Mouse (Mus musculus): ENCODE results near the gene Atp2b1. TPM values are rescaled to one million over a fixed set of nuclear protein-coding genes. Genes with fewer than 3 reads are reported as not detected.
A peak's percentile ranks its signal among the peaks of the same experiment; 100 is the strongest.

The Atp2b1 gene
- total RNA-seq, 2 experiments from 2014 or later, result 94.2 to 118 TPM

GRCm38 (mm10) chr10:98915398-98915931 is 1.3 kb downstream of the Atp2b1 start:
- ATAC-seq (ENCODE audit: poor library complexity, severe bottlenecking), result peak; percentile 4

DNA sequence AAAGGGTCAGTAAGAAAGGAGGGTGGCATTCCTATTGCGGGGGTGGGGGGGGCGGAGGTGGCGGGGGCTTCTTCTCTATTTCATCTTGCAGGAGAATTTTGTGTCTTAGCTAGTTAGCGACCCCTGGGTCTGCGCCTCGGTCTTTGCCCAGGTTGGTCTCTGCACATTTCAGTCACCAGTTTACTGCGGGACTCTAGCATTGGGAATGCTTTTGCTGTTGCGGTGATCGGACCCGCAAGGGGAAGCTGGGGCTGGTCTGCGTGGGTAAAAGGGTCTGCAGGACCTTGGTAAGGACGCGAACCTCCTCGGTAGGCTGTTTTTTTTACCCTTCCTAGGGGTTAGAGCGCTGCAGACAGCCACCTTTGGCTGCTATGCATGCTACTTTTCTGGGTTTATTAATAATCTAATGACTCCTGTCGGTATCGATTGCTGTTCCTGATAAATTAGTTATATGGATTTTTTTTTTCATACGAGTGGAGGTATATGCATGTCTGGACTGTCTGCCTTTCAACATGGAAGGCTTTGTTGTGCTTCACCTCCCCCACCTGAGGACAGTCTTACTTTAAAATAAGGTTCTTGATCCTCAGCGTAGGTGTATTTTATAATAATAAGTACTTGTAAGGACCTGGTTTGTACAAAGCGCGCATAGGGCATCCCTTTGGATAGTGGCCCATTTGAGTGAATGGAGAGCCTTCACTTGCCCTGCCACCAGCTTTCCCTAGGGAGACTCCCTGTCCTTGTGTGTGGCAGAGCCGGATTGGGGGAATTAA is 2.0 kb downstream of the Atp2b1 start:
- ATAC-seq (ENCODE audit: poor library complexity, severe bottlenecking), result no peak

GRCm38 (mm10) chr10:98916781-98917340 is 2.7 kb downstream of the Atp2b1 start:
- no peak for ATAC-seq (ENCODE audit: poor library complexity, severe bottlenecking)

- ATAC-seq (ENCODE audit: poor library complexity, severe bottlenecking), result no peak
Measured at GRCm38 (mm10) chr10:98925081-98925480, 10.9 kb downstream of the Atp2b1 start.

DNA sequence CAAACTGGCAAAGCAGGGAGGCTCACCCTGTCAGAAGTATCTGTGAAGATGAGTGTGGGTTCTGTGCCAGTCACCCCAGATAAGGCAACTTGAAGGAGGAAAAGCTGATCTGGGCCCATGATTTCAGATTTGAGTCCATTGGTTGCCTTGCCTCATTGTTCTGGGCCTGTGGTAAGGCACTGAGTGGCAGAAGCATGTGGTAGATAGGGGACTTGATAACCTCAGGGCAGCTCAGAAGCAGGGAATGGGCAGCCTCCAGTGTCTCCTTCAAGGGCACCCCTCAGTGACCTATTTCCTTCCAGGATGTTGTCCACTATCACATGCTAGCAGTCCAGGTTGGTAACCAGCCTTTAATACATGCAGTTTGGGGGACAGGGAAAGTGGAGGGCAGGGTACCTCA is 12.8 kb downstream of the Atp2b1 start:
- peak; percentile 36; the same call in 1 of the 2 replicates for ATAC-seq (ENCODE audit: poor library complexity, severe bottlenecking)

DNA sequence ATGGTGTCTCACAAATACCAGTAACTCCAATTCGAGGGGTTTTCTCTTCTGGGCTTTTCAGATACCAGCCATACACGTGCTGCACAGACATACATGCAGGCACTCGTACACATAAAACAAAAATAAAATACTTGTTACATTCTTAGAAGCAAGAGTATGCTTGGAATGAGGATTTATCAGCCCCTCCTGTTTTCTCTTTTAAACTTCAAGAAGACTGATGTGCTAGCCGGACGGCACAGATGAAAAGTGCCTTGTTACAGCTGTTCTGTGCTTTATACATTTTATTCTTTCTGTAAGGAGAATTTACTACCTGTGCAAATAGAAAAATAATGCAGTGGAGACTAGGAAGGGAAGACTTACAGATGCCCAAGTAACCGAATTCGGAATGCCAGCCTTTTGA is 15.2 kb downstream of the Atp2b1 start:
- ATAC-seq (ENCODE audit: poor library complexity, severe bottlenecking), result no peak

- ATAC-seq (ENCODE audit: poor library complexity, severe bottlenecking), result no peak
Measured at GRCm38 (mm10) chr10:98930143-98930542, 15.9 kb downstream of the Atp2b1 start.

GRCm38 (mm10) chr10:98940137-98940536 is 25.9 kb downstream of the Atp2b1 start:
- no peak for ATAC-seq (ENCODE audit: poor library complexity, severe bottlenecking)

GRCm38 (mm10) chr10:98940799-98941198 is 26.6 kb downstream of the Atp2b1 start:
- peak; percentile 51; the same call in 1 of the 2 replicates for ATAC-seq (ENCODE audit: poor library complexity, severe bottlenecking)

DNA sequence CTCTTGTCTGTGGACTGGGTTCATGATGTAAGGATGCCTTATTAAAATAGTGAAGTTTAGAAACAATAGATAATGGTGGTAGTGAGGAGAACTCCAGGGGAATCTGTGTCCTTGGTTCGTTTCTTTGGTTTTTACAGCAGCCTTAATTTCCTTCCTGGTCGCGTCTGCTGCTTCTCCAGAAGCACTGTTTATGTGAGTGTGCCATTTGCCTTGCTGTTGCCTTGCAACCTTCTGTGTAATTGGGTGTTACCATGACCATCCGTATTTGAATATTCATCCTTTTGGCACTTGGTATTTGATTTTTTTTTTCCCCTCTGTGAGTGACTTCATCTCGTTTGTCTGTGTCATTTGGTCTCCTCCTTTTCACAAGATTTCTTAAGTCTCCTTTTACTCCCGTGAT is 27.8 kb downstream of the Atp2b1 start:
- no peak for ATAC-seq (ENCODE audit: poor library complexity, severe bottlenecking)

GRCm38 (mm10) chr10:98942999-98943398 is 28.8 kb downstream of the Atp2b1 start:
- no peak for ATAC-seq (ENCODE audit: poor library complexity, severe bottlenecking)

DNA sequence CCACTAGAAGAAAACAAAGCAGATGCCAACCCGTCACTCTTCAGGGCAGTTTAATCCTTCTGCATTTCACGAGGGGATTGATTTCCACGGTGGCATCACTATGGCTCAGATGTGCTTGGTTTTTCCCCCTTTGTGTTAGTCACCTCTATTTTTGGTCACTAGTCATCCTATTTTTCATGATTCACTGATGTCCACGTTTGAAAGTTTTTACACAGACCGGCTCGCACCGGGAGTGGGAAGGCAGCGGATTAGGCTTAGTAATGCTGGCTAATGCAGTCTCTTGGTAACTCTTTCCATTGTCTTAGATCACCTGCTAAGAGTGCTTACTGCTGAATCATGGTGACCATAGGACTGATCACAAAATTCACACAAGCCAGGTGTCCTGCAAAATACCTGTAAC is 29.7 kb downstream of the Atp2b1 start:
- no peak for ATAC-seq (ENCODE audit: poor library complexity, severe bottlenecking)

DNA sequence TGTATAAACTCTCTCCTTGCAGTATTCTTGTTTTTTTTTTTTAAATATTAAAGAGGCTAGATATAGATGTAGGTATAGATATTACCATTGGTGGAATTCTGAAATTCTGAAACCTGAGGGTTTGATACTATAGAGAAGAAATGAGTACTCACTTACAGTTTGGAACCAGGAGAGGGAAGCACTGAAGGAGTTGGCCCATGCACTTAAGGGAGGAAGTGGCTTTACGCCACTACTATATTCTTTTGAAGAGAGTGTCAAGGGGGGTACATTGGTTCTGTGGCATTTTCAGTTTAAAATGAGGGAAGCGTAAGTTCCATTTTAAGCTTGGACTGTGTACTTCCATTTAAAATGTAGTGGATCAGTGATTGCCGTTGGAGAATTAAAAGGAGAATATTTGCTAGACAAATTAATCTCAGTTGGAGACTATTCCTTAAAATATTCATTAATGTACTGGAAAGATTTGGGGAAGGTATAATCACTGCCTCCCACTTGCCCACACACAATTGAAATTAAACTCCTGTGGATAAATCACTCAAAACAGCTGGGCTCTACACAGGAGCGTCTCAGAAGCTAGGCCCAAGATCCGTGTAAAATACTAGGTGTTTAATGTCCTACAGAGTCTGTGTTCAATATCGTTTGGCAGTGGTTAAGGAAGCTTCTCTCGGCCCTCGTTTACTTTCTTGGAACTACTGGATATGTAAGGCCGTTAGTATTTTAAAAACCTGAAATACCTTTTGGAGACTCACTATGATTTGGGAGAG is 32.0 kb downstream of the Atp2b1 start:
- peak; percentile 64 for ATAC-seq (ENCODE audit: poor library complexity, severe bottlenecking)

DNA sequence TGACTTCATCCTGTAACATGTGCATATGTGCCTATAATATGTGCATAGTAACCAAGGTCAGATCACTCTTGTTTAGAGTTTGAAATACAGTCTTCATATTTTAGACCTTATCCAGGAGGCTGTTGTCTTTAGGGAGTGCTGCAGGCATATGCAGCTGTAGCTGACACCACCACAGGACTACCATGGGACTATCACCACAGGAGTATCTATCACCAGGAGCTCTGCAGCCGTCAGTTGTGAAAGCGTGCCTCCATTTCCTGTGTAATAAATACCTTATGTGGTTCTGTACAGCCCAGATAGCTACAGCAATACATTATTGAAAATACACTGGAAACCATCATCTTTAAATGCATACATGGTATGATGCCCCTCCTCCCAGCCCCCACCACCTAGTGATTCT is 33.0 kb downstream of the Atp2b1 start:
- ATAC-seq (ENCODE audit: poor library complexity, severe bottlenecking), result peak; percentile 15; the same call in 1 of the 2 replicates

- peak; percentile 79 for ATAC-seq (ENCODE audit: poor library complexity, severe bottlenecking)
Measured at GRCm38 (mm10) chr10:98948096-98948495, 33.9 kb downstream of the Atp2b1 start.

GRCm38 (mm10) chr10:98949750-98950149 is 35.5 kb downstream of the Atp2b1 start:
- ATAC-seq (ENCODE audit: poor library complexity, severe bottlenecking), result no peak

DNA sequence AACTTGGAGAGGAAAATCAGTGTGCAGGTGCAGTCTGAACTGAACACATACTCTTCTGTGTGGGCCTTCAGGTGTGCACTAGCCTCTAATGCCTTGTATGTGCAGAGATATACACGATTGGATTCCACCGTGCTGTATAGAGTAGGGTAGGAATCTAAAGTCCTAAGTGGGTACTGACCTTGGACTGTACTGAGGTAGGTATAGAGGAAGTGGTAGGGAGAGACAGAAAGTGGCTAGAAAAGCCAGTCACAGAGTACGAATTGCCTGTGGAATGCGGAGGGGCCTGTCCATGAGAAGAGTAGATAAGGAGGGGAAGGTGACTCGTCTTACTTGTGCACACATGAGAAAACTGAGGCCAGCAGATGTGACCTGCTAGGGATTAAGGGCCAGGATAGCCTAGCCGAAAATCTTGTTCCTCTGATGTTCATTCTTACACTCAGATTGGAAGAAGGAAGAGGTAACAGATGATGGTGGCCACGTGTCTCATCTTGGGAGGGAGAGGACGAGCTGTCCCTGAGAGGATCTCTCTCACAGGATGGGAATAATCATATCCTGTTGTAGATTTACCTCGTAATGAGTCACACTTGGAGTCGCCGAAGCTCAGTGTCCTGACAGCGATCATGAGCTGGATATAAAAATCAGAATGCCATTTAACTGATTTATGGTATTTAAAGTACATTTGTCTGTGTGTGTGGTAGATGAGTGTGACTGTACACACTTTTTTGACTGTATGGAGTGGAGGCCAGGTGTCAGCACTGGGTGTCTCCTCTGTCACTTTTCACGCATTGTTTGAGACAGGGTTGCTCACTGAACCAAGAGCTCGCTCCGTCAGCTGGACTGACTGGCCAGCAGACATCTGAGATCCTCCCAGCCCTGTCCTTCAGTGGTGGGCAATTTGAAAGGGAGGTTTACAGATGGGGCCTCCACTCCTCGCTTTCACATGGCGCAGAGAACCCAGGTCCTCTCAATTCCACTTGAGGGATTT is 37.4 kb downstream of the Atp2b1 start:
- 0 out of 2 replicates have a peak, but pooled peaks have one; percentile 16 for ATAC-seq (ENCODE audit: poor library complexity, severe bottlenecking)

- ATAC-seq (ENCODE audit: poor library complexity, severe bottlenecking), result peak; percentile 80
Measured at GRCm38 (mm10) chr10:98954230-98954993, 40.2 kb downstream of the Atp2b1 start.

DNA sequence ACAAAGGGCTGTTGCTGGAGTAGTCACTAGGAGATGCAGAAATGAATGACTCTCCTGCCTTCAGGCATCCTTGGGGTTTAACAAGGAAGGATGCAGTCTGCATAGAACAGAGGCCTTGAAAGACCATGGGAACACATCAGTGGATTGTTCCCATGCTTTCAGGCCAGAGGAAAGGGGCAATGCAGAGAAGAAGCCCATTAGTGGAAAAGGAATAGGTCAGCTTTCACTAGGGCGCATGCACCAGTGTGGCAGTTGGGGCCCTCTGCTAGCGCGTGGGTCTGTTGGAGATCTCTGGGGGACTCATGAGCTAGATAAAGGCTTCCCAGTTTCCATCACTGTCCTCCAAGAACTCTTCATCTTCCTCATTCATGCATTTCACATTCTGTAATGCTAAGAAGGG is 41.9 kb downstream of the Atp2b1 start:
- no peak for ATAC-seq (ENCODE audit: poor library complexity, severe bottlenecking)

Measured in megakaryocyte, adult 5-6 weeks (primary cell).